Mouse (Mus musculus) lung, postnatal 0 days (tissue): ENCODE measurements around the gene Csf3r. TPM values are rescaled to one million over a fixed set of nuclear protein-coding genes. Genes with fewer than 3 reads are reported as not detected.

Source experiments
- ATAC-seq: fragments of 200-750 bp; cut with Nextera tagmentation; 2 replicates; pipeline ENCODE4 v1.8.0; 2017; ENCODE audit warnings: moderate library complexity
- DNase-seq: peaks from one replicate; pipeline ENCODE4 v3.0.0-alpha.2; 2016; ENCODE audit warnings: low spot score
- H3K27ac ChIP-seq: fragments of 300-500 bp; sonication (generic); 2 replicates; pipeline ENCODE4 v1.5.1; 2014; ENCODE audit warnings: antibody characterized with exemption, mild to moderate bottlenecking, low read length, mixed read lengths
- H3K27me3 ChIP-seq: fragments of 300-500 bp; sonication (generic); replicated peaks from 2 replicates; pipeline ENCODE4 v1.6.1; 2014; ENCODE audit warnings: low read length, mixed read lengths; ENCODE audit not compliant: insufficient read depth
- H3K36me3 ChIP-seq: fragments of 300-500 bp; sonication (generic); 2 replicates; pipeline ENCODE4 v1.6.1; 2014; ENCODE audit warnings: low read length, mixed read lengths; ENCODE audit not compliant: insufficient read depth
- H3K4me1 ChIP-seq: fragments of 300-500 bp; sonication (generic); 2 replicates; pipeline ENCODE4 v1.6.1; 2014; ENCODE audit warnings: antibody characterized with exemption, low read depth, low read length, mixed read lengths; ENCODE audit not compliant: insufficient read depth
- H3K4me2 ChIP-seq: fragments of 300-500 bp; sonication (generic); replicated peaks from 2 replicates; pipeline ENCODE4 v1.6.1; 2014; ENCODE audit warnings: low read depth, mild to moderate bottlenecking, low read length, moderate library complexity, mixed read lengths
- H3K4me3 ChIP-seq: fragments of 300-500 bp; sonication (generic); 2 replicates; pipeline ENCODE4 v1.5.1; 2014; ENCODE audit warnings: low read depth, low read length
- H3K9ac ChIP-seq: fragments of 300-500 bp; sonication (generic); replicated peaks from 2 replicates; pipeline ENCODE4 v1.6.1; 2014; ENCODE audit warnings: low read depth, mild to moderate bottlenecking
- H3K9me3 ChIP-seq: fragments of 300-500 bp; sonication (generic); 2 replicates; pipeline ENCODE4 v1.6.1; 2016; ENCODE audit warnings: low read length, mixed read lengths
- CTCF ChIP-seq: IDR thresholded peaks from 2 replicates; pipeline ENCODE4 v1.5.1; 2016; ENCODE audit warnings: antibody characterized with exemption, mild to moderate bottlenecking
- EP300 ChIP-seq: IDR thresholded peaks from 2 replicates; pipeline ENCODE4 v1.6.1; 2016; ENCODE audit warnings: antibody characterized with exemption, mild to moderate bottlenecking, control low read depth
- WGBS: fragments of 180-500 bp; shearing (Covaris S2); extraction: QIAGEN DNeasy Blood & Tissue Kit; methylation state at CpG from one replicate; pipeline ENCODE4 v1.1.7; 2014; 5-methylcytosine and 5-hydroxymethylcytosine counted together
- polyA plus RNA-seq: library from polyadenylated mRNA; unstranded; fragments of >200 nt; fragmentation: Nextera tagmentation; extraction: Ambion mirVana; gene quantifications from 2 replicates; pipeline ENCODE4 v1.2.1, GENCODE M21; 2015

Gene Csf3r
- polyA plus RNA-seq, 1 experiment from 2014 or later = 3.4 TPM

- TF ChIP-seq EP300 (peak; percentile 49; the same call in 1 of the 2 replicates), CTCF (no peak)
- H3K4me1 ChIP-seq = peaks cover 7% of the 10 kb centered on the region; the same call in 1 of the 2 replicates
Measured at GRCm38 (mm10) chr4:126046851-126047585, 22.7 kb downstream of the Csf3r start, which contains the start of gene Mrps15. Gene Mrps15 (plus strand): TSS chr4:126046925.

GRCm38 (mm10) chr4:126051617-126052016 is 27.3 kb downstream of the Csf3r start:
- Histone ChIP-seq H3K4me3 (no peak overlapping the region), H3K4me1 (peaks cover 7% of the 10 kb centered on the region; the same call in 1 of the 2 replicates), H3K27ac (no peak overlapping the region), H3K9me3 (no peaks in the 10 kb centered on the region), H3K9ac (no peak overlapping the region), H3K27me3 (no peaks in the 10 kb centered on the region), H3K36me3 (peaks cover 10% of the 10 kb centered on the region; the same call in 1 of the 2 replicates), H3K4me2 (no peak overlapping the region)
- 43% methylated on average over 7 of the region's 7 CpGs for WGBS
- TF ChIP-seq EP300 (no peak), CTCF (no peak; the same call in 1 of the 2 replicates)
- ATAC-seq (peak; percentile 54), DNase-seq (peak; percentile 66)

More at GRCm38 (mm10) chr4:126046851-126047585, 22.7 kb downstream of the Csf3r start, which contains the start of gene Mrps15:
- DNase-seq (peak; percentile 94), ATAC-seq (peak; percentile 97)
- no peaks in the 10 kb centered on the region for H3K27me3 ChIP-seq
- H3K4me2 ChIP-seq = peak within 1 kb of the TSS; percentile 85
- peak within 1 kb of the TSS; percentile 82 for H3K4me3 ChIP-seq
- peak within 1 kb of the TSS; percentile 60 for H3K27ac ChIP-seq
- peaks cover 5% of the 10 kb centered on the region; the same call in 1 of the 2 replicates for H3K36me3 ChIP-seq
- WGBS = 1% methylated on average over 53 of the region's 56 CpGs
- H3K9me3 ChIP-seq = no peaks in the 10 kb centered on the region
- peak within 1 kb of the TSS; percentile 63 for H3K9ac ChIP-seq

- peak; percentile 33 for DNase-seq
- 10% methylated on average over 19 of the region's 19 CpGs for WGBS
- Histone ChIP-seq H3K9ac (peak overlapping the region; percentile 3; the same call in 1 of the 2 replicates), H3K4me2 (peak overlapping the region; percentile 77), H3K4me3 (peak overlapping the region; percentile 46), H3K27ac (no peak overlapping the region), H3K36me3 (peaks cover 5% of the 10 kb centered on the region; the same call in 1 of the 2 replicates), H3K9me3 (no peaks in the 10 kb centered on the region), H3K27me3 (no peaks in the 10 kb centered on the region), H3K4me1 (0 out of 2 replicates have a peak, but pooled peaks cover 3% of the 10 kb centered on the region)
- ATAC-seq = peak; percentile 27
- TF ChIP-seq EP300 (no peak), CTCF (no peak)
Measured at GRCm38 (mm10) chr4:126057207-126058133, 33.1 kb downstream of the Csf3r start.

- H3K36me3 ChIP-seq = peaks cover 5% of the 10 kb centered on the region; the same call in 1 of the 2 replicates
- no peaks in the 10 kb centered on the region for H3K9me3 ChIP-seq
- peak; percentile 99 for ATAC-seq
- H3K4me1 ChIP-seq = 0 out of 2 replicates have a peak, but pooled peaks cover 3% of the 10 kb centered on the region
- TF ChIP-seq CTCF = no peak
- peak; percentile 35; the same call in 1 of the 2 replicates for TF ChIP-seq EP300
- H3K4me3 ChIP-seq = peak within 1 kb of the TSS; percentile 46
- DNase-seq = peak; percentile 96
- H3K9ac ChIP-seq = peak within 1 kb of the TSS; percentile 51; the same call in 1 of the 2 replicates
- no peak within 1 kb of the TSS for H3K27ac ChIP-seq
- no peaks in the 10 kb centered on the region for H3K27me3 ChIP-seq
- WGBS = under 1% methylated on average over 57 of the region's 57 CpGs
- peak within 1 kb of the TSS; percentile 77 for H3K4me2 ChIP-seq
Measured at GRCm38 (mm10) chr4:126058134-126058996, 34.0 kb downstream of the Csf3r start, which contains the start of gene Oscp1. Gene Oscp1 (plus strand): TSS chr4:126058565.

- TF ChIP-seq CTCF (no peak), EP300 (no peak)
- peaks cover 5% of the 10 kb centered on the region; the same call in 1 of the 2 replicates for H3K36me3 ChIP-seq
- H3K4me1 ChIP-seq = 0 out of 2 replicates have a peak, but pooled peaks cover 3% of the 10 kb centered on the region
- no peaks in the 10 kb centered on the region for H3K27me3 ChIP-seq
- no peak overlapping the region for H3K27ac ChIP-seq
- 38% methylated on average over 9 of the region's 9 CpGs for WGBS
- no peak for ATAC-seq
- H3K4me3 ChIP-seq = peak overlapping the region; percentile 46
- H3K4me2 ChIP-seq = peak overlapping the region; percentile 77
- peak overlapping the region; percentile 51; the same call in 1 of the 2 replicates for H3K9ac ChIP-seq
- no peaks in the 10 kb centered on the region for H3K9me3 ChIP-seq
- no peak for DNase-seq
Measured at GRCm38 (mm10) chr4:126058997-126059362, 34.6 kb downstream of the Csf3r start.
